8 mouse cellular contexts compared by ENCODE assay signal in genomic region chr2:73428803-73429468, GRCm38 (mm10). TPM values are rescaled to one million over a fixed set of nuclear protein-coding genes. Genes with fewer than 3 reads are reported as not detected.
DNase-seq lines count a peak whose midpoint lies in the region.

No protein-coding gene starts in this region.

- peak; percentile 10 to 26 for DNase-seq in adrenal gland, adult 18-20 months (ENCODE audit: low spot score in 2 of 2)
- DNase-seq in adrenal gland, adult 8-10 months, result no peak
- DNase-seq in urinary bladder, postnatal 14 days (ENCODE audit: low spot score), result peak; percentile 26
- no peak for DNase-seq in urinary bladder, postnatal 10 days (ENCODE audit: low spot score)
- DNase-seq in left cerebral cortex, postnatal 14 days (ENCODE audit: low spot score in 2 of 2), result peak; percentile 62 to 72
- DNase-seq in kidney, postnatal 14 days, result no peak
- no peak for DNase-seq in lung, postnatal 10 days
- no peak for DNase-seq in spleen, adult 12 weeks (ENCODE audit: low spot score)

- intact Hi-C loops in left cerebral cortex, postnatal 14 days (cut with DNase I), result no loop called here

RNA-seq across cellular contexts. Expression of gene Gpr155, which starts 42.6 kb away (rescaled TPM):
- total RNA-seq in adrenal gland, adult 18-20 months (2021), result 1 to 10 TPM; 6.2 to 8.4 TPM
- 10 to 100 TPM in 1 of 4 experiments, 1 to 10 TPM in 3; 8.5 to 12.8 (median 9.1) TPM for total RNA-seq in adrenal gland, adult 8-10 months (2022)
- total RNA-seq in left cerebral cortex, postnatal 14 days (2021), result 10 to 100 TPM; 31.3 to 37.2 TPM

Comparison
In these comparisons a context has a peak if more than half of its experiments do, and no peak if none do; other contexts are left out.
1. DNase-seq: peak in adrenal gland, adult 18-20 months (2 of 2), urinary bladder, postnatal 14 days (single experiment) and left cerebral cortex, postnatal 14 days (2 of 2); none in adrenal gland, adult 8-10 months (single experiment), urinary bladder, postnatal 10 days (single experiment), kidney, postnatal 14 days (single experiment), lung, postnatal 10 days (single experiment) and spleen, adult 12 weeks (single experiment).